Mouse (Mus musculus): ENCODE data around the gene Chil4.

DNA sequence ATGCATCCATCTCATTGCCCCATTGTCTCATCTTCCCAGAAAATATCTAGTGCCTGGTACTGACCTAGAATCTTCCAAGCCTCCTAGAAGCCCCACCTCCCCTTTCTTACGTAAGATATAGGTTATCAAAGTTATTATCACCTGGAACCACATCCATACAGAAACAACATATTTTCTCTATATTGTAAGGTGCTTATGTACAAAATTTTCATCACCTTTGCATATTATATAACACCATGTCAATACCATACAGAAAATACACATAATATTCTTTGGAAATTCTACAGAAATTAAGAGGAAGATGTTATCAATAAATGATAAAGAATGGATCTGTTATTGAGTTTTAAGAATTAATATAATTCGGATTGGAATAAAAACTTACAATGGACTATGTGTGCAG is 46.5 kb upstream of the Chil4 start:
- TF ChIP-seq POLR2A (IDR thresholded peaks at IDR 0.05; ENCODE audit: low read depth, low read length): no peak
- no peak for TF ChIP-seq CTCF (IDR thresholded peaks at IDR 0.05; ENCODE audit: borderline replicate concordance, insufficient read depth, low read length)

Data from embryonic fibroblast, embryonic 13.5 days (primary cell).